Mouse (Mus musculus) spleen, postnatal 36 days (tissue): ENCODE data around the gene Fzr1.
A peak's percentile ranks its signal among the peaks of the same experiment; 100 is the strongest.

Source experiments
- DNase-seq, 2 experiments: peaks; one replicate each; pipeline ENCODE4 v3.0.0; 2022; ENCODE audit warnings: low spot score in 2 of 2, mixed read lengths in 1 of 2

Gene Fzr1

DNA sequence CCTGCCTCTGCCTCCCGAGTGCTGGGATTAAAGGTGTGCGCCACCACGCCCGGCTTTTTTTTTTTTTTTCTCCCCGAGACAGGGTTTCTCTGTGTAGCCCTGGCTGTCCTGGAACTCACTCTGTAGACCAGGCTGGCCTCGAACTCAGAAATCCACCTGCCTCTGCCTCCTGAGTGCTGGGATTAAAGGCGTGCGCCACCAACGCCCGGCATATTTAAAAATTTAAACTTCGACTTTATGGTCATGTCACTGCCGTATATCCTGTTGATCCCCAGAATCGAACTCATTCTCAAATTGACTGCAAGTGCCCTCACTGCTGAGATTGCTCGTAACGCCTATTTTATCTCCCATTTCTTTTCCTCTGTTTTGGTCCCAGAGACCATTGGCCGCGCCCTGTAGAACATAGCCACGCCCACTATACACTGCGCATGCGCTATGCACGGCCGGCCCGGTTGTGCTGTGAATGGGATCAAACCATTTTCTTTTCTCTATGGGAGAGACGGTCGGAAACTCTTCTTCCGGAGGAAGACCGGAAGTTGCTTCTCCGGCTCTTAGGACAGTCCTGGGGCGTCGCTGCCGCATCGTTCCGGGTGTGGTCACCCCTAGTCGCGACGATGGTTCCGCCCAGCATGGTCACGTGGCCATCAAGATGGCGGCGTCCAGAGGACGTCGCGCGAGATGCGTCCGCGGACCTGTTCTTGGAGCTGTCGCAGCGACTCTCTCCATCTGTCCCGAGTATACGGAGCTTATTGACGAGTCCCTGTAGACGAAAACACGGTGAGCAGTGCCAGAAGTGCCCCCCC is 5.7 kb upstream of the Fzr1 start, which contains the start of the genes Dohh and Gm48551:
TSS of gene Dohh (plus strand) at position 627 of the 803 bp plus-strand sequence.
TSS of gene Gm48551 (plus strand) at position 665 of the 803 bp plus-strand sequence.
- peak; percentile 97 to 98 for DNase-seq

DNA sequence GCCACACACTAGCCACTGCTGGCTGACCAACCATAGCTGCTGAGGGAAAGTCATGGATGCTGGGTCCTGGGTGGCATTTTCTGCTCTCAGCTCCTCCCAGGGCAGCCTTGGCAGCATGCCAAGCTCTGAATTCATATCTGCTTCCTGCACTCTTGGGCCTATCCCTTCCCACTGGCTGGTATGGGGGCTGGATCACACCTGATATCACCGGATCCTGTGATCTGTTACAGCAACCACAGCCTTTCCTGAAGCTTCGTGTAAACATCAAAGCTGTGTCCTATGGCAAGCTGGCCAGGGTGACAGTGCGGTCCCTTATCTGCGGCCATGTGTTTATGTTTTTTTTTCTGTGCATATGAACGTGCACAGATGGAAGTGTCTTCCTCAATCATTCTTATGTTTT is 3.7 kb upstream of the Fzr1 start:
- DNase-seq = peak; percentile 74 to 88

DNA sequence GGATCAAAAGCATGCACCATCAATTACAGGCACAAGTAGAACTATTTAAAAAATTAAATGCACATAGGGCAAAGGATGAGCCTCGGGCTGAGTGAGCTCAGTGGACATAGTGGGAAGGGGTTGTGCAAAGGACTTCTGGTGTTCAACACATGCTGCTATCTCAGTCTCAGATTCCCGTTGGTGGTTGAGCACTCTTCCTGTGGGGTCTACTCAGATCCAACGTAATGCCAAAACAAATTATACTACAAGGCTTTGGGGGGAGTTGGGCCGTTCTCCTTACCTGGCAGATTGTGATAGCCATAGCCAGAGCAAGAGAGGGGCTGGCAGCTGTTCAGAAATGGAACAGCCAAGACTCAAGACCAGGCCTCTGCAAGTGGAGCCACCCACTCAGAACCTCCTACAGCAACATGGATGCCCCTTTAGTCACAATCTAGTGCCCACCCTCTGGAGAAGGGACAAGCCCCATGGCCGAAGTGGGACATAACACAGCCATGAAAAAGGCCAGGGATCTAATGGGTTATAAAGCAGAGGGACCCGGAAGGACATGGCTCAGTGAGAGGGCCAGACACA is 1.6 kb upstream of the Fzr1 start:
- no peak for DNase-seq

DNA sequence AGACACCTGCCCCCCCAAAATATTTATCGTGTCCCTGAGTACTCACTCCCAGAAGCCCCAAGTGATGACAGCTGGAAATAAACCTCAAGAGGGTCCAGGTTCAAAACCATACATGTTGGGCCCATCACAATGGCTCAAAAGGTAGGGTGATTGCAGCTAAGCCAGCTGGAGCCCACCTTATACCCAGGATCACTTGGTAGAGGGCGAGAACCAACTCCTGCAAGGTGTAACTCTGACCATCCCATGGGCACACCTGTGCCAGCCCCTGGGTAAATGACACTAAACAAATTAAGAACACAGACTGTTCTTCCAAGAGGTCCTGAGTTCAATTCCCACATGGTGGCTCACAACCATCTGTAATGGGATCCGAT is 852 bp upstream of the Fzr1 start:
- DNase-seq = no peak

- peak; percentile 100 for DNase-seq
Measured at GRCm38 (mm10) chr10:81378553-81379182, 352 bp upstream of the Fzr1 start.

- no peak for DNase-seq
Measured at GRCm38 (mm10) chr10:81377362-81377664, 1.0 kb downstream of the Fzr1 start.

- DNase-seq = peak; percentile 55 to 76
Measured at GRCm38 (mm10) chr10:81376561-81377361, 1.6 kb downstream of the Fzr1 start.

GRCm38 (mm10) chr10:81375322-81375721 is 3.0 kb downstream of the Fzr1 start:
- no peak for DNase-seq

- DNase-seq = no peak
Measured at GRCm38 (mm10) chr10:81367207-81367495, 11.2 kb downstream of the Fzr1 start.

DNA sequence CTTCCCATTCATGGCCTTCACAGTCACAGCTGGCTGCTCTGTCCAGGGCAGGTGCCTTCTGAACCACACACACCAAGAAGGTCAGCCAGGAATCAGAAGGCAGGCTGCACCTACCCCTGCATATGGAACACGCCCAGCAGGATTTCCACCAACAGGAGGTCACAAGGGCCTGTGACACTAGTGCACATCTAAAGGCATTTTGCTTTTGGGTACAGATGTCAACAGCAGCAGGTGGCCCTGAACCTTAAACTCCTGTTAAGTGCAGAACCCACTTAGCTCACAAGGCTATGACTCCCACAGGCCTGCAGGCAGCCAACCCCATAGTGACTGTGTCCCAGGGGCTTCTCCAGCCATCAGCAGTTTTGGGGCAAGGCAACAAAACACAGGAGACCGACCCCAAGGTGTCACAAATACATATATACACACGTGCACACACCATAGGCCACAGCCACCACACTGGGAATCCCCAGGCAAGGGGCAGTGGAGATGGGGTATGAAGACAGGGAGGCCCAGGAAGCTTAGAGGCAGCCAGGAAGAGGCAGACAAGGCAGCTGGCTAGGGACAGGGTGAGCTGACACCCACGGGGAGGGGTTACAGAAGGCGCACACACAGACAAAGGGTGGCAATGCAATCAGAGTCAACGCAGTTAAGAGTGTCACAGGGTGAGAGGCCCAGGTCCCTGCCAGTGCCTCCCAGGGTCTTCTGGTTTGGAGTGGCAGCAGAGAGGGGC is 11.7 kb downstream of the Fzr1 start:
- DNase-seq = no peak

GRCm38 (mm10) chr10:81365672-81366476 is 12.4 kb downstream of the Fzr1 start, which contains the start of gene 4930404N11Rik:
Gene 4930404N11Rik (minus strand): TSS chr10:81365816.
- DNase-seq = no peak

DNA sequence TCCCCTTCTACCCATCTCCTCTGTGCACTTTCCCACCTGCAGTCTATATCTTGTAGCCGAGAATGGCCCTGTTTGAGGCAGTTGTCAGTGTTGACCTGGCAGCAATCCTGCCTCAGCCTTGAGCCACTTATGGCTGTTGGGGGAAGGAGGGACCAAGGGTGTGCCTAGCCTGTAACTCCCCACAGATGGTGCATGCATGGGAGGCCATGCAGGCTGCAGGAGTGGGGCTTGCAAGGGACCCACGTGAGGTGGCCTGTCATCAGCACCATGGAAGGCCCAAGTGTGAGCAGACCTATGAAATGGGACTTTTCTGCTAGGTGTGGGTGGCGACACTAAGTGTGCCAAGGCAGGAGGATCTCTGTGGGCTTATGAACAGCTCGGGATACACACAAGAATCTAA is 13.2 kb downstream of the Fzr1 start:
- DNase-seq = no peak

DNA sequence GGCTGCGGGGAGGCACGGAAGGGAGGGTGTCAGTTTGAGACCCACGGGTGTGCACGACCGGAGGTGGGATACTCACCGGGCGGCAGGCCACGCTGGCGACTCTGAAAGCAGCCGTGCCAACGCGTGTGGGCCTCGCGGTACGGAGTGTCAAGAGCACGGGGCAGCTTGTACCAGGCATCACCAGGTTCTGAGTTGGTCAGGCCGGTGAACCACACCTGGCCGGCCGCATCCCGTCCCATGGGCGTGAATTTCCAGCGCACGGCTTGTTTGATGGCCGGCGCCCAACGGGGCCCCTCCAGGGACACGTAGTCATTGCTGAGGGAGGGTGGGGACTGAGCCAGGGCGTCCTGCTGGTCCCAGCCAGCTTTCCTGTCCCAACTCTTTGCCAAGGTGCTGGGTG is 13.7 kb downstream of the Fzr1 start:
- DNase-seq = no peak

DNA sequence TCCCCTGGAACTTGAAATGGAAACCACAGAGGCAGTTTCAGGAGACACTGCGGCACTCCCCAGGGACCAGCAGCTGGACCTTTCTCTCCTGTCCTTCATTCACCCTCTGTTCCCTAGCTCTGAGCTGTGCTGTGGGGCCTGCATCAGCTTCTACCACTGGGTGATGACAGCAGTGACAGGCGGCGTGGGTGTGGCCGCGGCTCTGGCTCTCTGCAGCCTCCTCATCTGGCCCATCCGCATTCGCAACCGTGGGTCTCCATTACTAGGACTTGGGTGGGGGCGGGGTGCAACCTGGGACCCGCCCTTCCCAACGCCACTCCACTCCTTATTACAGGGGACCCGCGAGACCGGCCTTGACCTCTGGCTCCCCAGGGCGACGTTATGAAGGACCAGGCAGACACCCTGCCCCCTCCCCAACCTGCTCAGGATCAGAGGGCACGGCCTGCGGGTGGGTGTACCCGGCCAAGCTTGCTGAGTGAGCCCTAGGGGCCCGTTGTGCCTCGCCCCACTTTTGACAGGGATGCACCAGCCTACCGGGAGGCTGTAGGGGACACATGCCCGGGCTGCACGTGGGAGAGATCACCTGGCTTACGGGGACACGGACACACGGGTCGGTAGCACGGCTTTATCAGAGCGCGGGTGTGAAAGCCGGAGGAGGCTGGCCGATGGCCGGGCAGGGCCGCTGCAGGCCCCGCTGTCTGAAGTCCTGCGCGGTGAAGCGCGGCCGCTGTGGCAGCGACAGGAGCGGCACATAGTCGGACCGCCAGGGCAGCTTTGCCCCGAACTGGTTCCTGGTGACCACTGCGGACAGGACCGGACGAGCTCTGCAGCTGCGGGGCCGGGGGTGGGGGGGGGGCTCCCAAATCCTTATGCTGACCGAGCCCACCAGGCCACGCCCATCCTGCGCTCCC is 14.6 kb downstream of the Fzr1 start:
- DNase-seq = no peak

GRCm38 (mm10) chr10:81362336-81362949 is 15.9 kb downstream of the Fzr1 start:
- peak; percentile 56 to 77 for DNase-seq

- DNase-seq = no peak
Measured at GRCm38 (mm10) chr10:81360721-81361120, 17.6 kb downstream of the Fzr1 start.

DNA sequence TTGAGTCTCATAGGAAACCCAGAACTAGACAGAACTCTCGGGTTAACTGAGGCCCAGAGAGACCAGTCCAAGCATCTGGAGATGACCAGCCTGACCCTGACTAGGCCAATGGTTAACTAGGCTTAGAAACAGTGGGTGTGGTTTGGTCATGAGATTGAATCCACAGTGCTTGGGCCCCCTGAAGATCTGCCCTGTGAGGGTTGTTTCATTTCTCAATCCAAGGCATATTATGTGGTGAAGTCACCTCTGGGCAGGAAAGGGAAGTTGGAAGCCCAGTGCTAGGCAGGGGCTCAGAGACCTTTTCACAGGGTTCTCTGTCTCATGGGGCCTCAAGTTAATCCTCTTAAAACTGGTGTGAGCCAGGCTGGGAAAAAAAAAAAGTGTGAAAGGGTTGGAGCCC is 19.5 kb downstream of the Fzr1 start:
- no peak for DNase-seq

DNA sequence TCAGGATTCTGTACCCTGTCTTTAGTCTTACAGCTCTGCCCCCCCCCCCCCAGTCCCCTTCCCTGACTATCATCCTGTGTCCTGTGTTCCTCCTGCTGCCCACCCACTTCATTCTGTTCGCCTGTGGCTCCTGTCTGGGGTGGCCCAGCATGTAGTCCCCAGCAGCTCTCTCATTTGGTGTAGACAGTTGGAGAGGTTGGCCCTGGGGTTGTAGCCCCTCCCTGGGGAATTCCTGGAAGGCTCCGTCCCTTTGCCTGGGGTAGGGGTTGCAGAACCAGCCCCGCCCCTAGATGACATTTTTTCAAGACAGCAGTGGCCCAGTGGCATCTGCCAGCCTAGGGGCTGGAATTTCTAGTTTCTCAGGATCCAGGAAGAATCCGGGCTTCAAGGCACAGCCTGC is 20.1 kb downstream of the Fzr1 start:
- DNase-seq = no peak
